Mouse (Mus musculus) left cerebral cortex, adult 18-20 months (tissue): ENCODE results near the gene Cbx7. TPM values are rescaled to one million over a fixed set of nuclear protein-coding genes. Genes with fewer than 3 reads are reported as not detected.

ENCODE experiments used
- DNase-seq, 2 experiments: peaks; one replicate each; pipeline ENCODE4 v3.0.0; 2021 to 2022; ENCODE audit warnings: low spot score in 2 of 2, mixed read lengths in 1 of 2
- total RNA-seq, 2 experiments: library from RNA; stranded (reverse); gene quantifications; 2 replicates each; pipeline ENCODE4 v1.2.3; 2021

The Cbx7 gene
- total RNA-seq, 2 experiments from 2014 or later: 59.6 to 61.7 TPM

DNA sequence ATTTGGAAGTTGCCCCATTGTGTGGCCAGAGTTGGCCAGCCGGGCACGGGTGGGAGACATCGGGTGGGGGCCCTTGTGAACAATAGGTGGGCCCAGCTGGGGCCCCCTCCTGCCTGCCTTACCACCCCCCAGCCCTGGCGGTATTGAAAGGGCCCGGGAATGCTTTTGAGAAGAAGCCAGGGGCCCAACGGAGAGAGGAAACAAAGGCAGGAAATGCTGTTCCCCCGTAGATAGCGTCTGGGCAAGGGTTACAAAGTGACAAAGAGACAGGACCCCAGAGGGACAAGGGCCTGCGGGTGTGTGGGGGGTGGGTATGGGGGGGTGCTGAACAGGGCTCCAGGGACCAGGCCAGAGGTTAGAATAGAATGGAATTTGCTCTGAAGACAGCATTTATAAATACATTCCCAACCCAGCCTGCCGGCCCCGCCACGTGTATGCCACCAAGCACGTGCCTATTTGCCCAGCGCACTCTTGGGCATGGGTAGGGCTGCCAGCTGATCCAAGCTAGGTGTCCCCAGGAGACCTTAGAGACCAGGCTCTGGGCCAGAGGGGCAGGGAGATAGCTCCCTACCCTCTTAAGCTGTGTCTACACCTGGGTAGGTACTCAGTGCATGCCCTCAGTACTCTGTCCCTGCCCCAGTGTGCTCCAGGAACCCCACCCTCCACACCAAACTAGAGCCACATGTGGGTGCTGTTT lies 33.9 kb upstream of the Cbx7 start:
- no peak for DNase-seq

DNA sequence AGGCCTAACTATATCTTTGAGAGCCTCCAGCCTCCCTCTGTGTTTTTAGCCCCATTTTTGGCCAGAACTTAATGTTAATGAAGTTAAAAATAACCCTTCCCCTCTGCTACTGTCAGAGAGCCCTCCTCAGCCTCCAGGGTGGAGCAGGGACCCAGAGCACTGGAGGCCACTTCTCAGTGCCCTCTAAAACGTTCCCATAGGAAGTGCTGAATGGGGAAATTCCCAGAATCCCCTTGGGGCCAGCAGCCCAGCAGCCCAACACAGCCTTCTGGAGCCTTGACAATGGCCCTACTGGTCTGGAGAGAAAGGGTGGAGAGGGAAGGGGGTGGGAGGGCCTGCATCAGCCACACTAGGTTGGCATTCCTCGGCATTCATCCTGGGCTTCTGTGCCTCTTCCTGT lies 32.7 kb upstream of the Cbx7 start:
- DNase-seq: no peak

DNA sequence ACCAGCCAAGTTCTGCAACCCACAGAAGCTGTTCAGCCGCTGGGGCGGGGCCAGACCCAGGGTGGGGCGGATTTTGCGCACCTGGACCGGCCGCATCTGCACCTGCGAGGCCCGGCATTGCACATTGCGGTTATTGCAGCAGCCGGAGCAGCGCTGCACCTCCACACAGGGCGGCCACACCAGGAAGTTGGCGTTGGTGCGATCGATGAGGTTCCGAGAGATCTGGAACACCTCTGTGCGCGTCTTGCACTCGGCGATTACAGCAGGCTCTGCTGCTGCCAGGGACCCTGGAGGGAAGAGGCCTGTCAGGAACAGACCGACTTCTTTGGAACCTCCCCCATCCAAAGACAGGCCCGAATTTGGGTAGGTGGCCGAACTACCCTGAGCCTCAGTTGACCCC lies 30.7 kb upstream of the Cbx7 start:
- DNase-seq: no peak

GRCm38 (mm10) chr15:80000694-80001093 lies 29.8 kb upstream of the Cbx7 start:
- DNase-seq: no peak

- no peak for DNase-seq
These were observed 27.1 kb upstream of the Cbx7 start for GRCm38 (mm10) chr15:79997988-79998387.

- DNase-seq: no peak
These were observed 25.9 kb upstream of the Cbx7 start for GRCm38 (mm10) chr15:79996781-79997180.

GRCm38 (mm10) chr15:79995552-79995951 lies 24.6 kb upstream of the Cbx7 start:
- DNase-seq: no peak

DNA sequence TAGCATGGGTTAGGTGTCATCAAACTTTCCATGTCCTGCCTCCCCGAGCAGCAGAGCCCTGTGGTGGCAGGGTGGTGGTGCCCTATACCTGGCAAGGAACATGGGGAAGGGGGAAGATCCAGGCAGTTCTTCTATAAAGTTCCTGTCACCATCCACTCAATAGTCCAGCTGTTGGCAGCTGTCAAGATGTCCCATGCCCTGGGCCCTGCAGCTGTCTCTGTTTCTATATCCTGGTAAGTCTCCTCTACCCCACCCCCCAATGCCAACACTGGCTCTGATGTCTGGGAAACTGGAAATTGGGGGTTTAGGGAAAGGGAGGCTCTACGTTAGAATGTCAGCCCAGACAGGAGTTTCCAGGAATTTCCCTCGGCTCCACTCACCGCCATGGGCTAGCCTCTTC lies 23.6 kb upstream of the Cbx7 start:
- DNase-seq: no peak

DNA sequence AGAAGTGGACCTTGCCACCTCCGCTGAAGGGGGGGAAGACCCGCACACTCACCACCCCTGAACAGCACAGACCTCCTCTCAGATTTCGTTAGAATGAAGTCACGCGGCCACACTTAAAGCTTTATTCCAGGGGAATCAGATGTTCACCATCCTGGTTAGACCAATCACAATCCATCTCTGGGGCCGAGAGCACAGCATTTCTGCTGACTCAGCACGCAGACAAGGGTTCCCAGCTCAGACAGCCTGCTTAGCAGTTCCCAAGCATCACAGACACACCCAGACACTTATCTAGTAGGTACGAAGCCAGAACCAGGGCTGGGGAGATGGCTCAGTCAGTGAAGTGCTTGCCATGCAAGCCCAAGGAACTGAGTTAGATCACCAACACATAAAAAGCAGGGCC lies 15.3 kb upstream of the Cbx7 start:
- no peak for DNase-seq

DNA sequence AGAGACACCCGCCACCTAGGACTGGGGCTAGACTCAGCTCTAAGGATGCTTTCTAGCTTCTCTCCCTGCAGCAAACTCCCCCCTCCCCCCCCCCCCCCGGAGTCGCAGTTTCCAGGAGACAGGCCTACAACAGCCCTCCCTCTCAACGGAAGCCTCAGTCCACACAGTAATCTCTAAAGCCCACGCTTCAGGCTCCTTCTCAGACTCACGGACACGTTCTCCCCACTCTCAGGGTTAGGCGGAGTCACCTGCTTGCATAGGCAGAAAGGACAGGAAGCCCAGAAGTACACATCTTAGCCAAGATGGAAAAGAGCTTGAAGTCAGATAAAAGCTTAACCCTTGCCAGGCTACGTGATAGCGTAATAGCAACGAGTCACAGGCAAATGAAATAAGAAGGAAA lies 14.6 kb upstream of the Cbx7 start:
- no peak for DNase-seq

- no peak for DNase-seq
These were observed 13.2 kb upstream of the Cbx7 start for GRCm38 (mm10) chr15:79984152-79984551.

DNA sequence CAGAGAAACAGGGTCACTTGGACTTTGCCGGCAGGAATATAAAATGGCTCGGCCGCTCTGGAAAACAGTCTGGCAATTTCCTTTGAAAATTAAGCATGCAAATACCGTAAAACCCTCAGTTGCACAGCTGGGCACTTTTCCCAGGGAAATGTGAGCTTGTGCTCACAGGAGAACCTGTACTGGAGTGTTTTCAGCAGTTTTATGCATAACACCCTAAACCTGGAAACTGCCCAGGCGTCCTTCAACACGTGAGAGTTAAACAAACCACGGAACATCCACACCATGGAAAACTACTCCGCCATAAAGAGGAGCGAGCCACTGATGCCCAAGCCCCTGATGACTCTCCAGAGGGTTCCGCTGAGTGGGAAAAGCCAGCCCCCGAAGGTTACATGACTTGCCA lies 9.8 kb upstream of the Cbx7 start:
- no peak for DNase-seq

- DNase-seq: no peak
These were observed 1.3 kb upstream of the Cbx7 start for GRCm38 (mm10) chr15:79972186-79972585.

DNA sequence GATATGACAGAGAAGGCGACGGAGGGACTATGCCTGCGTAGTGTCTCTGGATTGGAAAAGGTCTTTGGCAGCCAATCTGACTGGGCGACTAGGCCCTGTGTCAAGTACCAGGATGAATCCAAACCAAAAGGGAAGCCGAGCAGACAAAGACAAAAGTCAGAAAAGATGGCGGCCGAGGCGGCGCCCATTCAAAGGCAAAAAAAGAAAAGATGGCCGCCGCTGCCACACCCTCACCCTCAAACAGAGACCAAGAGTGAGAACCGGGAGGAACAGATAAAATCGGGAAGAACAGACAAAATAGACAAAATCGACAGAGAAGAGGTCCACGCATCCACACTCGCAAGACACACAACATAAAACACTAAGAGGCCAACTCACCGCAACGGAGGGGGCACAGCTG lies 428 bp downstream of the Cbx7 start:
- DNase-seq: no peak

GRCm38 (mm10) chr15:79967346-79967745 lies 3.6 kb downstream of the Cbx7 start:
- no peak for DNase-seq

DNA sequence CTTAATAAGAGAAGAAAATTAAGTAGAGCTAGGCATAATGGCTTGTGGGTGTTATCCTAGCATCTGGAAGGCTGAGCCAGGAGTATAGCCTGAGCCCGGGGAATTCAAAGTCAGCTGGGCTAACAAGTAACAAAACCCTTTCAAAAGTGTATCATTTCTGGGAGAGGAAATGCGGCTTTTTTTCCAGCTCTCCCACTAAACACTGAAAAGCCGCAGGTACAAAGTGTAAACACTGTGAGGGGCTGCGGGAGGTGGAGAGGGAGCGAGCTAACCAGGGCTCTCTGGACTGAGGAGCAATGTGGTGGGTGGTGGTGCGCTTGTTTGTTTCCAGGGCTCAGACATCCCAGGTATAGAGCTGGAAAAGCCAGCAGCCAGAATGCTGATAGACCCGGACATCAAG lies 6.5 kb downstream of the Cbx7 start:
- no peak for DNase-seq

GRCm38 (mm10) chr15:79962661-79963060 lies 8.3 kb downstream of the Cbx7 start:
- DNase-seq: peak; percentile 26 to 40

GRCm38 (mm10) chr15:79961366-79961921 lies 9.5 kb downstream of the Cbx7 start:
- DNase-seq: no peak

DNA sequence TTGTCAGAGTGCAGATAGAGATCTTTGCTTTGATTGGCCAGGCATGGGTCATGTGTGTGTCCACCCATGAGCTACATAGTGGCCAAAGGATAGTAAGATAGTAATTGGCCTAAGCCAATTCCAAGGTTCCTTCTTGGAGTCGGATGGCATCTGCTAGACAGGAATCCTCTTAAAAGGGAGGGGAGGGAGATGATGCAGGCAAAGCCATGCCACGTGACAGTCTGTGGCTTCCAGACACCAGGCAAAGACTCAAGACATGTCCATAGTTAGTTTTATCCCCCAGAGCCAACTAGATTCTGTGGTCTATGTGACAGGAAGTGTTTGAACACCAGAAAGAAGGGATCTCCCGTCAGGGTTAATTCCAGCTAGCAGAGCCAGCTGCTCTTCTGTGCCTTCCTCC lies 12.5 kb downstream of the Cbx7 start:
- no peak for DNase-seq

DNA sequence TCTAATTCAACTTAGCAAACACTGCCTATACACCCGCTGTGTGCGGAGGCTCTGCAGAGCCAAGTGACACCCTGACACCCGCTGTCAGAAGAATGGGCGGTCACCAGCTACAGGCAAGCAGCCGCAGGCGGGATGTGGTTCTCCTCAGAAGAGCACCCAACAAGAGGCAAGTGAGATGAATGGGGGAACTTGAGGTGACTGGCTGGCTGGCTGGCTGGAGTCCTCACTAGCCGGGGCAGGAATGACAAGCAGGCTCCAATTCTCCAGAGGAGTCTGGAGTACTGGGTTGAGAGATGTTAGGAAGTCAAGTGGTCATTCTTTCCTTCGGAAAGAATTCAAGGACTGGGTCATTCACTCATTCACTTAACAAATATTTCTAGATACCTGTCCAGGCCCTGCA lies 14.4 kb downstream of the Cbx7 start:
- DNase-seq: no peak

DNA sequence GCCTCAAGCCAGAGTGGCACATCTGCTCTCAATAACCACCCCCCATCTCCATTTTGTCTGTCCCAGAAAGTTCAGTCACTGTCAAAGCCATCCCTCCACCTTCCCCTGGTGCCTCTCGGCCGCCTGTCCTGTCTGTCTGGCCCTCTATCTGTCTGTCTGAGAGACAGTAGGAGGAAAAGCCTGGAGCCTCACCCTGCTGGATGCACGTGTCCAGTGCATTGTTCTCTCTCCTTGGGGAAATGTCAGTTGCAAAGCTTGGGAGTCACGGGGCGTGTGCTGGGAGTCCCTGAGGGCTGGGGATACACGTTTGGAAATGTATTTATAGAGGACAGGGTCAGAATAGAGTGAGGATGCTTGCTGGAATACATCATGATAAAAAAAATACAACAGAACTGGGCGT lies 17.4 kb downstream of the Cbx7 start:
- no peak for DNase-seq

GRCm38 (mm10) chr15:79952504-79953231 lies 18.3 kb downstream of the Cbx7 start:
- no peak for DNase-seq
